Mouse (Mus musculus) ES-CJ7 (cell line): ENCODE data around the gene Armh4.
A peak's percentile ranks its signal among the peaks of the same experiment; 100 is the strongest.

ENCODE experiments used
- DNase-seq: peaks from one replicate; pipeline ENCODE4 v3.0.0; 2011; ENCODE audit warnings: low read depth, low spot score

Armh4 gene

DNA sequence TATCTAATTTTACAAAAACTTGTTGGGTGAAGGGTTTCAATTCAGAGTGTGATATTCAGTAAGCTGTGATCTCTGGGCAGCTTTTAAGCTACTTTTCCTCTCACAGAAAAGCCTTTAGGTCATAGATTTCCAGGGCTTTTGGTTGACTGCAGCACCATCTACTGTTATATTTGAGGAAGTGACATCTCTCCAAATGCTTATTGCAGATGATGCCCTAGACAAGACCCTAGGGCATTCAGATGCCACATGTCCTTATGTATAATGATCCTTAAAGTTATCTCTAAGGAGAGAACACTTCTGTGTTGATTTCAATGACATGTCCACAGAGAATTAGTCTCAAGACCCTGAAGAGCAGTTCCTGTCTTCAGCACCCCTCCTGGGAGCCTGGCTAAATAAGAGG lies 49.2 kb downstream of the Armh4 start:
- DNase-seq: peak; percentile 33

GRCm38 (mm10) chr14:49723361-49724054 lies 59.7 kb downstream of the Armh4 start:
- DNase-seq: peak; percentile 28

DNA sequence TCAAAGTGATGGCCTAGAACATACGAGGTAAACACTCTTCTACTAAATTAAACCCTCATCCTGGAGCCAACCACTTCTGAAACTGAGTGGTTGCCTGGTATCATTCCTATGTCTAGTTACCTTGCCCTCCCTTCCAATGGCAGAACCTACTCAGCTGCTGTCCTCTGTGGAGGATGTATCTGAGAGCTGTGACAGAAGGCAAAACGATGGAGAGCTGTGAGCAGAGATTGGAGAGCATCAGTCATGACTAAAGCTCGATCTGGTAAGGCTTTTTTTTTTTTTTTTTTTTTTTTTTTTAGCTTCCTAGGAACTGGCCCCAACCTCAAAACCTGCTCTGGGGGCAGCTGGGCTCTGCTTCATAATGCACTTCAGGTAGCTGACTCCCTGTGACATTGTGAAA lies 60.4 kb downstream of the Armh4 start:
- DNase-seq: no peak

- peak; percentile 15 for DNase-seq
Measured at GRCm38 (mm10) chr14:49721281-49721680, 61.9 kb downstream of the Armh4 start.

GRCm38 (mm10) chr14:49719678-49720077 lies 63.5 kb downstream of the Armh4 start:
- DNase-seq: no peak

DNA sequence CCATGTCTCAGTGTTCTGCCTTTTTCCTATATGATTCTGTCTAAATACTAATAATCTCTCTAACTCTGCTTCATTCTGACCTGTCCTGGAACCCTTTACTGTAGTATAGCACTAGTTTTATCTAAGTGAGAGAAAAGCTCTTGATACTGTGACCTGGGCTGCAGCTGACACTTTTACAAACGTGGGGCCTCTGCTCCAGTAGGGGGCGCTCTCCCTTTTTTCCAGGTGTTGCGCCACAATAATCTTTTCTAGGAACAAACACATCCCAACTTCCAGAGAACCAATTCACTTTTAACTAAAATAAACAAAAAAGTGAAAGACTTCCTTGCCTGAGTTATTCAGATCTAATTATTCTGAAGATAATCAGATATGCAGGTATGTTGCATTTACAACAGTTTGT lies 72.2 kb downstream of the Armh4 start:
- DNase-seq: peak; percentile 4

DNA sequence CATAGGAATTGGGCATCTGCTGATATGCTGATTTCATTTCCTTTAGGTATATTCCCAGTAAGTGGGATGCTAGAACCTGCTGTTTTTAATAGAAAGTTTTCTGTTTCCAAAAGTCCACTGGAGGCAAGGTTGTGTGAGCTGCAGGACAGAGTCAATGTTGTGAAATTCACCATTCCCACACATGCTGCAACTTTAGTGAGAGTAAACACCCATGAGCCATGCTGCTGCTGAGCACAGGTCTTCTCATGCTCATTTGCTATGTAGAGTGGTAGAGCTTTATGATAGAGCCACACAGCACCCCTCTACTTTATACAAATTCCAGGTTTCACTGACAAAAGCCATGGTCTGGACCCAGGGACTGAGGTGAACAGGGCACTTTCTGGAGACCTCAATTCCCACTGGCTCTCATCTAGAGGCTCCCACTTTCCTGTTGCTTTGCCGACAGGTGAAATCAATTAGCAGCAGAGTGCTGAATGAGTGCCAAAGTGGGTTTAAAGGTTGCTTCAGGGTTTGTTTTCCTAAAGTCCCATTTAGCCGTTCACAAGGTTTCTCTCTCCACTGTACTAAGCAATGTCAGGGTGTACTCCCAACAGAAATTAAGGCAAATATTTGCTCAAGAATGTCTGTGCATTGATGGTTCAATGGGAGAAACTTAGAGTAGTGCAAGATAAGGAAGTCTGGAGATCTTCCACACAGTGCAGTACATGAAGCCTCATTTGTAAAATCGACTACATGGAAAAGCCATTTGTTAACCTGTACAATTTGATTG lies 79.6 kb downstream of the Armh4 start:
- DNase-seq: no peak

DNA sequence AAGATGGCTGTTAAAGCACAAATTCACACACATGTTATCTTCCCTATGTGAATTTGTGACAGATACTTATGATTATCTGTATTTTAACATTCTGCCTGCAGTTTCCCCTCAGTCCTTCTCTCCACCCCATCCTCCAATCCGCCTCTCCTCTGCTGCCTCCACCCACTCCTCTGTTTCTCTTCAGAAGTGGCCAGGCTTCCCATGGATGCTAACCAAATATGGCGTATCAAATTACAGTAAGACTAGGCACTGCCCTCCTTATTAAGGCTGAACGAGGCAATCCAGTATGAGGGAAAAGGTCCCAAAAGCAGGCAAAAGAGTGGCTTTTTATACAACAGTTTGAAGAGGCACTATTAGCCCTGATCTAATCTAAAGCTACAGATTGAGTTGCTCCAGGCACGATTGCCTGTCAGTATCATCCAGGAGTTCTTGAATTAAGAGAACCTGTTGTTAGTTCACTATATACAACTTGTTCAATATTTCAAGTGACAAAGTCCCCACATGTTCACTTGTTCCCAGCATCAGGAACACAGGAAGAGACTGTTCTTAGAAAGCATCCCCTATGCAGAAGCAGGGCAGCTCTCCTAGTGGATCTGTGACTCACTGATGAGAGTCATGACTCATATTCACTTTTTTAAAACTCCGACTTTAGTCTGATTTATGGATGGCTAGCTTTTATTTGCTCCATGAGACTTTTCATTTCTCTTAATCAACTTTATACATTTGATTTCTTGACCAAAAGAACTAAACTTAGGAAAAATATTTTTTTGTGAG lies 103.5 kb downstream of the Armh4 start:
- no peak for DNase-seq

DNA sequence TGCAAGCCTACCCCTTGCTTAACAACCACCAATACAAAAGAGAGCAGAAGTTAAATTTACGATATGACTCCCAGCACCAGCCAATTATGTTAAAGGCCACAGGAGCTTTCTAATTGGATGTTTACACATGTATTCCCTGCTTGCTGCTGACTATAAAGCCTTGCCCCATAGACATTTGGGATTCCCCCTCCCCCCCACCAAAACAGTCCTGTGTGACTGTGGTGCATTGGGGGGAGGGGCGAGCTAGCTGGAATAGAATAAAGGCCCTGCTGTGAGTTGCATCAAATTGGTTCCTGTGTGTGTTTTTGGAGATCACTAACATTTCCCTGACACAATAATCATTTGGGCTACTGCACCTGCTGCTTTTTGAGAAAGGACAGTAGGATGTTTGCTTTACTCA lies 106.6 kb downstream of the Armh4 start:
- DNase-seq: no peak

GRCm38 (mm10) chr14:49660444-49660843 lies 122.7 kb downstream of the Armh4 start:
- no peak for DNase-seq

DNA sequence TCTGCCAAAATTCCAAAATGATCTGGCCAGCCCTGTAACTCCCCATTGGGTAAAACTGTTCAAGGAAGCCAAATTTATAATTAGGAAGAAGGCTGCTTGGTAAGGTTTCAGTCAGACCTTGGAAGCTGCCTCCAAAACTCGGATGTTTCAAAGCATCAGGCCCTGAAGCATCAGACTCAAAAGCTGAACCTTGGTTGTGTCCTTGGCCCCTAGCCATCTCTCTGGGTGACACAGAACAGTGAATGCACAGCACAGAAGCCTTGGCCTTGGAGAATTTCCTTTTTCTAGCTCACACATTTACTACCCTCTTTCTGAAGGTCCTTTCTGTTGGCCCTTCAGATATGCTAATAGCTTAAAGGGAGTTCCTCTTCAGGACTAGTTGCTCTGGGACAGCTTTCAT lies 134.0 kb downstream of the Armh4 start:
- DNase-seq: peak; percentile 19

- DNase-seq: no peak
Measured at GRCm38 (mm10) chr14:49637422-49637821, 145.8 kb downstream of the Armh4 start.

- peak; percentile 39 for DNase-seq
Measured at GRCm38 (mm10) chr14:49626055-49626454, 157.1 kb downstream of the Armh4 start.
